Mouse (Mus musculus) ES-E14 (cell line): Measurements from ENCODE around the gene Dpp9. TPM values are rescaled to one million over a fixed set of nuclear protein-coding genes. Genes with fewer than 3 reads are reported as not detected.

Experiments used
- DNase-seq: peaks from one replicate; pipeline ENCODE4 v3.0.0-alpha.2; 2013; ENCODE audit warnings: low read depth, low spot score
- H3K27ac ChIP-seq: 2 replicates; pipeline ENCODE4 v1.5.1; 2012; ENCODE audit warnings: low read depth, mild to moderate bottlenecking, low read length, moderate library complexity, mixed read lengths; ENCODE audit not compliant: poor library complexity, insufficient read depth, severe bottlenecking
- H3K36me3 ChIP-seq: 2 replicates; pipeline ENCODE4 v1.6.1; 2012; ENCODE audit warnings: mild to moderate bottlenecking, low read length, moderate library complexity, mixed read lengths; ENCODE audit not compliant: control insufficient read depth, poor library complexity, insufficient read depth, severe bottlenecking
- H3K4me1 ChIP-seq, 2 experiments: fragments of 150-350 bp in 1 of 2; sonication (generic) in 1 of 2; 2 replicates each; pipeline ENCODE4 v1.6.1; 2012; ENCODE audit warnings: low read length in 2 of 2, mild to moderate bottlenecking in 1 of 2, mixed read lengths in 1 of 2; ENCODE audit not compliant: control insufficient read depth in 2 of 2, insufficient read depth in 2 of 2, poor library complexity in 1 of 2
- H3K4me3 ChIP-seq, 2 experiments: fragments of 150-350 bp in 1 of 2; sonication (generic) in 1 of 2; 2 replicates each; pipeline ENCODE4 v1.5.1; 2012; ENCODE audit warnings: low read length in 2 of 2, low read depth in 1 of 2, mild to moderate bottlenecking in 1 of 2, mixed read lengths in 1 of 2; ENCODE audit not compliant: insufficient read depth in 1 of 2, poor library complexity in 1 of 2, severe bottlenecking in 1 of 2
- H3K9ac ChIP-seq: 2 replicates; pipeline ENCODE4 v1.6.1; 2012; ENCODE audit warnings: low read depth, mild to moderate bottlenecking, low read length, mixed read lengths; ENCODE audit not compliant: poor library complexity, insufficient read depth, severe bottlenecking
- H3K9me3 ChIP-seq: fragments of 150-350 bp; sonication (generic); 2 replicates; pipeline ENCODE4 v1.6.1; 2012; ENCODE audit warnings: low read depth, mild to moderate bottlenecking, low read length; ENCODE audit not compliant: control insufficient read depth, insufficient read depth
- CHD2 ChIP-seq: IDR thresholded peaks from 2 replicates; pipeline ENCODE4 v1.6.1; 2014; ENCODE audit warnings: mild to moderate bottlenecking, low read depth, low read length, inconsistent platforms
- HCFC1 ChIP-seq: IDR thresholded peaks from 2 replicates; pipeline ENCODE4 v1.6.1; 2012; ENCODE audit warnings: low read length, inconsistent platforms, borderline replicate concordance; ENCODE audit not compliant: insufficient read depth
- MAFK ChIP-seq: IDR thresholded peaks from 2 replicates; pipeline ENCODE4 v1.6.1; 2014; ENCODE audit warnings: mild to moderate bottlenecking, low read depth, low read length, inconsistent platforms; ENCODE audit not compliant: insufficient read depth
- ZC3H11A ChIP-seq: IDR thresholded peaks from 2 replicates; pipeline ENCODE4 v1.6.1; 2012; ENCODE audit warnings: low read depth, mild to moderate bottlenecking, inconsistent platforms, low read length, borderline replicate concordance
- ZNF384 ChIP-seq: IDR thresholded peaks from 2 replicates; pipeline ENCODE4 v1.6.1; 2012; ENCODE audit warnings: low read depth, low read length, inconsistent platforms
- in situ Hi-C, 2 experiments: fragments of 600-800 bp; cut with MboI; formaldehyde crosslinking; loops; one replicate each; pipeline ENCODE4 v1.15.1; 2025; ENCODE audit warnings: low sequenced_read_pairs in 2 of 2, inconsistent platforms in 1 of 2; ENCODE audit not compliant: unreplicated experiment in 2 of 2
- total RNA-seq: library from RNA; depleted of rRNA; stranded (reverse); fragments of 300-350 nt; gene quantifications from 2 replicates; pipeline ENCODE4 v1.2.3, GENCODE M21; 2012

Gene Dpp9
- total RNA-seq, 1 experiment, result 27.4 TPM

GRCm38 (mm10) chr17:56206276-56206884, 12.3 kb downstream of the Dpp9 start:
- peaks cover 68% of the 10 kb centered on the region for H3K36me3 ChIP-seq
- TF ChIP-seq ZNF384 (no peak), CHD2 (no peak), HCFC1 (no peak), MAFK (no peak), ZC3H11A (no peak)
- no peak overlapping the region for H3K27ac ChIP-seq
- no peak overlapping the region for H3K9ac ChIP-seq
- no peaks in the 10 kb centered on the region for H3K9me3 ChIP-seq
- no peak overlapping the region for H3K4me3 ChIP-seq
- no peaks in the 10 kb centered on the region; a peak in 1 of 4 replicates for H3K4me1 ChIP-seq
- in situ Hi-C loops, result no loop called here
- DNase-seq, result no peak

GRCm38 (mm10) chr17:56203729-56204128, 15.0 kb downstream of the Dpp9 start:
- Histone ChIP-seq H3K9me3 (no peaks in the 10 kb centered on the region), H3K36me3 (peaks cover 52% of the 10 kb centered on the region), H3K4me1 (no peaks in the 10 kb centered on the region; a peak in 1 of 4 replicates), H3K27ac (no peak overlapping the region), H3K9ac (no peak overlapping the region), H3K4me3 (no peak overlapping the region)
- TF ChIP-seq MAFK (no peak), ZC3H11A (no peak), HCFC1 (no peak), CHD2 (no peak), ZNF384 (no peak)
- in situ Hi-C loops, result no loop called here
- no peak for DNase-seq

GRCm38 (mm10) chr17:56202476-56202875, 16.2 kb downstream of the Dpp9 start:
- Histone ChIP-seq H3K36me3 (peaks cover 49% of the 10 kb centered on the region), H3K9ac (no peak overlapping the region), H3K9me3 (no peaks in the 10 kb centered on the region), H3K27ac (no peak overlapping the region), H3K4me1 (no peaks in the 10 kb centered on the region; a peak in 1 of 4 replicates), H3K4me3 (no peak overlapping the region)
- no peak for DNase-seq
- in situ Hi-C loops, result no loop called here
- TF ChIP-seq ZNF384, result no peak
- TF ChIP-seq HCFC1, result no peak
- no peak for TF ChIP-seq MAFK
- no peak for TF ChIP-seq CHD2
- no peak for TF ChIP-seq ZC3H11A

GRCm38 (mm10) chr17:56201642-56202041, 17.1 kb downstream of the Dpp9 start:
- Histone ChIP-seq H3K9ac (no peak overlapping the region), H3K4me1 (no peaks in the 10 kb centered on the region; a peak in 1 of 4 replicates), H3K4me3 (no peak overlapping the region), H3K36me3 (peaks cover 54% of the 10 kb centered on the region), H3K27ac (no peak overlapping the region), H3K9me3 (no peaks in the 10 kb centered on the region)
- no peak for TF ChIP-seq ZNF384
- TF ChIP-seq CHD2, result no peak
- no peak for TF ChIP-seq MAFK
- no peak for TF ChIP-seq ZC3H11A
- TF ChIP-seq HCFC1, result no peak
- in situ Hi-C loops, result no loop called here
- DNase-seq, result no peak
